Mouse (Mus musculus) heart, postnatal 10 days (tissue): ENCODE data around the gene Rnf169. TPM values are rescaled to one million over a fixed set of nuclear protein-coding genes. Genes with fewer than 3 reads are reported as not detected.

Experiments
- DNase-seq, 2 experiments: peaks; one replicate each; pipeline ENCODE4 v3.0.0; 2021
- intact Hi-C: fragments of 180-260 bp; cut with DNase I; formaldehyde crosslinking; loops from one replicate; pipeline ENCODE4 v1.15.1; 2025
- total RNA-seq, 2 experiments: library from RNA; stranded (reverse); gene quantifications; 2 replicates each; pipeline ENCODE4 v1.2.3; 2021

Gene Rnf169
- total RNA-seq, 2 experiments from 2014 or later = 15.7 TPM

DNA sequence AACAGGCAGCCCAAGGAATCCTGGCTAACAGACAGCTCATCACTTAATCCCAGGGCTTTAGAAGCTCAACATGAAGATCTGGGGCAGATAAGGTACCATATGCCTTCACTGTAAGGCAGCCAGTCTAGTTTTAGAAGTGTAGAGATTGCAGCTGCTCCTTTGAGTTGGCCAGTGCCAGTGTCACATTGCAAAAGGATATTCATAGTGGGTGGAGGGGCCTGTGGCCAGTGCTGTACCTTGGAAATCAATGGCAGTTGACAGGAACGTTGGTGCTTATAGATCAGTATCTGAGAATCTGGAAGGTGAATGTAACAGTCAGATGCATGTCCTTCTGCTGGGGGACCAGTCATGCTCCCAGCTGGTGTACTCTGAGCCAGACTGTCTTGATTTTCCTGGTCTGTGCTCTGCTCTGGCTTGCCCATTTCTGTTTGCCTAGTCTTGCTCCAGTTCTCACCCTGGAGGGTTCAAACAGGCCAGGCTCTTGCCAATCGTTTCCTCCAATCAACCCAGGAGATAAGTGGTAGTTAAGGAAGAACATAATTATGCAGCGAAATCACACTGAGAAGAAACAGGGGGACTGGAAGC, 75.7 kb downstream of the Rnf169 start:
- no peak for DNase-seq
- intact Hi-C loops = no loop called here

GRCm38 (mm10) chr7:99902918-99903665, 77.2 kb downstream of the Rnf169 start:
- DNase-seq = no peak
- intact Hi-C loops = no loop called here

DNA sequence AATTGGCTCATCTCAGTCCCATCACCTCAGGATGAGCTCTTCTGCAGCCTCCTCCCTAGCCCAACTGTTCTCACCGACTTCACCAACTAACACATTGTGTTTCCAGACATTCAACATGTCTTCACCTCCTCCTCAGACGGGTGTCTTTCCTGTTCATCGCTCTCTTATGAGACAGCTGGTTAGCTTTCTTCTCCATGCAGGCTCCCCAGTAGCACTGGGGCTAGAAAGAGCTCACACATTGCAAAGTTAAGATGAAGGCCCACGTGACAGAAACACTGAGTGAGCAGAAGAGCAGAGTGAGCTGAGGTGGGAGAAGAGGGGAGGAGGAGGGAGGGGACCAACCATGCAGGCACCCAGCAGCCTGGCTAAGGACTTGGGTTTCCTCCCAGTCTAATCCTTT, 78.0 kb downstream of the Rnf169 start:
- no peak for DNase-seq

GRCm38 (mm10) chr7:99896905-99897304, 83.3 kb downstream of the Rnf169 start:
- DNase-seq = no peak
- intact Hi-C loops = no loop called here

More for the DNA sequence above, 78.0 kb downstream of the Rnf169 start:
- intact Hi-C loops = no loop called here

GRCm38 (mm10) chr7:99894478-99894877, 85.8 kb downstream of the Rnf169 start:
- intact Hi-C loops = no loop called here
- no peak for DNase-seq

DNA sequence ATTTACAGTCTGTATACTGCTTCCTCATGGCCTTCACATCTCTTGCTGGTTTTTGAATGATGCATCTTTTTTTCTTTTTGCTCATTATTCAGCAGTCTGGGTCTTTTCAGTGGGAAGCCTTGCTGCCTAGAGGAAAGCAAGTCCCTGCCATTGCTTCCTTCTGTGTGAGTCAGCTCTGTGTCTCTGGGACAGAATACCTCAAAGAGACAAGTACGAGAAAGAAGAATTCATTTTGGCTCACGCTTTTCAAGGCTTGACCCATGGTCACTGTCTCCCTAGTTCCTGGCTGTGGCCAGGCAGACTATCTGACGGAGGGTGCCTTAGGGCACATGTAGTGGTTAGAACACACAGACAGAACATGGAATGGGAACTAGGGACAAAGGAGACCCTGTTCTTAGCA, 86.3 kb downstream of the Rnf169 start:
- intact Hi-C loops = no loop called here
- DNase-seq = no peak

DNA sequence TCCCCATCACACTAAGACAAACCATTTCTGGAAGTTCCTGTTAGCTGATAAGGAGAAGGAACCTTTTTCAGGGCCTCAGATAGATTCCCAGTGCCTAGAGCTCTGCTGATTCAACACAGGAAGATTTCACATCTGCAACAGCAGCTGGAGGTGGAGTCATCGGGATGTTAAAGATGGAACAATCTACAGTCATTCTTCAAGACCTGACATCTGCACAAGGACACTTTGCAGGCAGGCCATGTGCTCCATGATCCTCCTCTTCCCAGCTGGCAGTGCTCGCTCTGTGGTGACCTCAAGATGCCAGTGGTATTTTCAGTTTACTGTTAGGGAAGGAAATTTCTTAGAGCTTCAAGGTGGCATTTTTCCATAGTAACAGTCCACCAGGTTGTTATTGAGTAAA, 87.9 kb downstream of the Rnf169 start:
- DNase-seq = no peak
- intact Hi-C loops = no loop called here

DNA sequence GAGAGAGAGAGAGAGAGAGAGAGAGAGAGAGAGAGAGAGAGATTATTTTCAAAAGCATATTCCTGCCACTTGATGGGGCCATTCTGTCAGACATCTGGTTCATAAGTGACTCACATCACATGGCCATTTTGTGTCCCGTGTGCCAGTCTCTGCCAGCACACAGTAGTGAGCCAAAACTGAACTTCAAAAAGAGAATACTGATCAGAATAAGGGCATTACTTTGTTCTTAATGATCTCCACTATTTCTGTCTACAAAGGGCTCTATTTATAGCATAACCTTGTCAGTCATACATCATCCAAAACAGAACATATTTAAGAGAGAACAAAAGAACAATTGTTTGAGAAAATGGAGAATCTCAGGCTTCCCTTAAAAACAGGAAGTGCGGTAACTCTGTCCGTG, 88.8 kb downstream of the Rnf169 start:
- intact Hi-C loops = no loop called here
- no peak for DNase-seq

- DNase-seq = no peak
- intact Hi-C loops = no loop called here
These were observed 90.0 kb downstream of the Rnf169 start for GRCm38 (mm10) chr7:99890168-99890755.

DNA sequence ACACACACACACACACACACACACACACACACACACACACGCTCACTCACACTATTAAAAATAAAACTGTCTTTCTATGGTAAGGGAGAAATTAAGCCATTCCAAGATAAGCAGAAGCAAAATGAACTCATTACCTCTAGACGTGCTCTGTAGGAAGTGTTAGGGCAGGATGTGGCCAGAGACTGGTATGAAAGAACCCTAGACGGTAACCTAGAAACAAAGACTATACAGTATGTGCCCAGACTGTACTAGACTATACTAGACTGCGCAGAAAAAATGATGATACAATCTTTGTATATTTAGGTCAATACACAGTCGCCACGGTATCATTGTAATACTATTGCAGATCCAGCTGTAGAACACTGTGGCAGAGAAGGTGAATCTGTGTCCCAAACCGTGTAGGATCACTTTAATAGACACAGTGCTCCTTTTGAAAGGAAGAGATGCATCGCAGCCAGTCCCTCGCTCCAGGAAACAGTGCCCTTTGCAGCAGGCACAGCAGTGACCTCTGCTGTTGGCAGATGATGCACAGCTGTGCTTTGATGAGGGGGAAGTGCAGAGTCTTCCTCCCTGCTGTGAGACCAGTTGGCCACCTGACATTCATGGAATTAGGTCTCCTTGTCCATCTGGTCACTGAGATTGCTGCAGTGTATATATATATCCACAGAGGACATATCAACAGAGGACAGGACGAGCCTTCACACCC, 90.9 kb downstream of the Rnf169 start:
- DNase-seq = no peak
- intact Hi-C loops = no loop called here

- intact Hi-C loops = no loop called here
- DNase-seq = no peak
These were observed 92.5 kb downstream of the Rnf169 start for GRCm38 (mm10) chr7:99887743-99888142.

- intact Hi-C loops = no loop called here
- no peak for DNase-seq
These were observed 93.0 kb downstream of the Rnf169 start for GRCm38 (mm10) chr7:99887230-99887735.

DNA sequence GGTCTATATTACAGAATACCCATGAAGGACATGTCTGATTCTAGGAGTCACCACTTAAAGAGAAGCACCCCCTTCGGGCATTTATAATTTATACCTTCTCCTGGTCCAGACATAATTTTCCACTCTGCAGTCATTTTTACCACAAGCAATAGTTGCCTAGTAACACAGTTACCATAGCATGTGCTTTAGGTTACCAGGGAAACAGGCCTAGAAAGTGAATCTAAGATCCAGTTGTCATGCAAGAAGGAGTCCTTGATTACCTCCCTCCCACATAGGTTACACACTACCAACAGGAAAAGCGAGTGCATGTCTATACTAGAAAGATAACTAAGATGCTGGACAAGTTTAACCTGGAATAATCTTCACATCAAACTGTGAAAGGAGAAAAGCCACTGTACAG, 102.0 kb downstream of the Rnf169 start:
- intact Hi-C loops = loop anchor here (5.0 kb wide), 2 partner anchors 81 to 376 kb away; no protein-coding TSS in a partner anchor
- DNase-seq = no peak

DNA sequence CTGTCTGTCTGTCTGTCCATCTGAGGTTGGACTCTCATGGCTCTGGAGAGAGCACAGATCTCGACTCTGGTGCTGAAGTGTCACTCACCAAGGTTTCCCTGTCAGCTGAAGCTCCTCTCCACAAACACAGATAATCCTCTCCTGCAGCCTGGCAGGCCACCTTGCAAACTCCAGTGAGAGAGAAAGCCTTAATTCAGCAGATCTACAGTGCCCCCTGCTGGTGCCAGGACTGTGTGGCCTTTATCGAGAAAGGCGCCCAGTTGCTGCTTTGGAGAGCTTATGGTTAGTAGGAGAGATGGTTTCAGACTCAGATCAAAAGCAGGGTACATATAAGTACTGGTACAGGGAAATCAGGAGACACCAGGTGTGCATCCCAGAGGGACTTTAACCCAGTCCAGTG, 103.9 kb downstream of the Rnf169 start:
- peak; percentile 85 to 91 for DNase-seq
- intact Hi-C loops = loop anchor here (1.0 to 5.0 kb wide), 5 partner anchors 64 to 374 kb away; no protein-coding TSS in a partner anchor

DNA sequence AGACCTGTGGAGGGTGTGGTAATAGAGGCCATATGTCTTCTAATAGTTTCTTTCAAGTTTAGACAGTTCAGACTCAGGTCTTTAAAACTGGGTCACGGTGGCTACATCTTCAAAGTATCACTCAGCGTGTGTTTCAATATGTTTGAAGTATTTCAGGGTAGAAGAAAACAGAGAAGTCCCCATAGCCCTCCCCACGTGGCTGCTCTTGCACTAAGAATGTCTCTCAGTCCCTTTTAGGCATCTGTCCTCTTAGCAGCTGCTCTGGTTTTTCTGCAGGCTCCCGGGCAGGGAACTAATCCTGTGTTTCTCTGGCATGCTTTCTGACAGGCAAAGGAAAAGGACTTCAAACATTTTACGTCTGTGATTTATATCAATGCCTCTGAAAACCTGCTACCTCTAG, 104.4 kb downstream of the Rnf169 start:
- intact Hi-C loops = loop anchor here (1.0 to 5.0 kb wide), 5 partner anchors 63 to 374 kb away; no protein-coding TSS in a partner anchor
- no peak for DNase-seq

GRCm38 (mm10) chr7:99873965-99874364, 106.3 kb downstream of the Rnf169 start:
- intact Hi-C loops = no loop called here
- DNase-seq = no peak

Other genes with a start within 250 kb of the Rnf169 start
- gene Olfr521, start 216.9 kb downstream of the Rnf169 start, total RNA-seq = not detected
- 1 to 10 TPM; 4.0 to 4.3 TPM for gene Neu3, start 152.0 kb downstream of the Rnf169 start, total RNA-seq
- under 1 TPM in 1 of 2 experiments, not detected in 1; 0.10 TPM for gene Xrra1, start 121.3 kb downstream of the Rnf169 start, total RNA-seq
- 10 to 100 TPM; 49.7 to 66.5 TPM for gene Spcs2, start 117.0 kb downstream of the Rnf169 start, total RNA-seq
- gene Chrdl2, start 25.7 kb upstream of the Rnf169 start, total RNA-seq = not detected
- 10 to 100 TPM; 14.9 to 16.2 TPM for gene Pold3, start 141.1 kb upstream of the Rnf169 start, total RNA-seq
- gene Lipt2, start 178.8 kb upstream of the Rnf169 start, total RNA-seq = 1 to 10 TPM; 4.4 to 5.0 TPM
- gene Kcne3, start 196.1 kb upstream of the Rnf169 start, total RNA-seq = 1 to 10 TPM in 1 of 2 experiments, under 1 TPM in 1; 0.99 to 2.0 TPM
- 1 to 10 TPM; 6.9 to 7.0 TPM for gene Pgm2l1, start 246.9 kb upstream of the Rnf169 start, total RNA-seq